Mouse (Mus musculus): ENCODE data around the gene Zc3h12c. TPM values are rescaled to one million over a fixed set of nuclear protein-coding genes. Genes with fewer than 3 reads are reported as not detected.
A peak's percentile ranks its signal among the peaks of the same experiment; 100 is the strongest.

Zc3h12c gene
- 1.5 and 2.2 TPM in 2 replicates for polyA plus RNA-seq (2015; fragmentation: Nextera tagmentation; extraction: Ambion mirVana)

DNA sequence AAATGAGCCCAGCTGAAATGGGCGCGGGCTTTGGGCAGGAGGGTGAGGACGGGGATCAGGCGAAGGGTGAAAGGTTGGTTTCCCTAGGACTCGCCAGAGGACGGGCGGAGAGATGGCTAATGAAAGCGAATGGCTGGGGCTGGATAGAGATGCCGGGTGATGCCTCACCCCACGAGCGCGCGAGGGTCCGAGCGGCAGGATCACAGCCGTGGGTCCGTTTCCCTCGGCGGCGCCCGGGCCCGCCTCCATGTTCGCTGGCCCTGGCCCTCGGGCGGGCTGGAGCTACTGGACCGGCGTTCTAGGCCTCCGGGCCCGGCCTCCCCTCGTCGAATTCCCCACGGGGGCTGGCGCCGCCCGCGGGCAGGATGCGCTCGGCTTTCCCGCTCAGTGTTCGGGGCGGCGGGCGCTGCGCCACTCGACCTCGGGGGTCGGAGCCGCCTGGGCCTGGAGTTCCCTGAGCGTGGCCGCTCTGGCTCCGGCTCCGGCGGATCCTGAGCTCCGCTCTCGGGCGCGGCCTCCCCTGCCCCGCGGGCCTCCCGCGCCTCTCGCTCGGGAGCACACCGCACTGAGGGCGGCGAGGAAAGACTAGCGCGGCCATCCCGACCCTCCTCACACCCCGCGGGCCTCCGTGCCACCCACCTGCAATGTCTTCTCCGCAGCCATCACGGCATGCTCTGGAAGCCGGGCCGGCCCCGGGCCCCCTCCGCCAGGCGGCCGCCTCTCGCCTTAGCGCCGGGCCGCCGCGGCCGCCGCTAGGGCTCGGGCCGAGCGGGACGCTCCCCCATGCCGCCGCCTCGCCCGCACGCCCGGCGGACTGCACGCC lies at the start of gene Zc3h12c:
TSS of gene Zc3h12c (minus strand) at position 710 of the 823 bp plus-strand sequence.
- under 1% methylated on average over 76 of the region's 100 CpGs for WGBS
- peak; percentile 80 for ATAC-seq (ENCODE audit: insufficient read depth, low FRiP score)
- H3K9me3 ChIP-seq (replicated peaks; ENCODE audit: control insufficient read depth, low read length), result no peaks in the 10 kb centered on the region

GRCm38 (mm10) chr9:52217636-52218035 lies 49.3 kb upstream of the Zc3h12c start:
- Histone ChIP-seq H3K27me3 (ENCODE audit: control insufficient read depth, insufficient read depth, low read length) (no peaks in the 10 kb centered on the region), H3K27ac (ENCODE audit: low read length) (no peak overlapping the region), H3K4me2 (ENCODE audit: low read depth, low read length) (no peak overlapping the region), H3K9ac (ENCODE audit: low read length) (no peak overlapping the region), H3K4me3 (replicated peaks; ENCODE audit: low read length) (no peak overlapping the region), H3K36me3 (ENCODE audit: control insufficient read depth, insufficient read depth, low read length) (no peaks in the 10 kb centered on the region), H3K9me3 (replicated peaks; ENCODE audit: control insufficient read depth, low read length) (no peaks in the 10 kb centered on the region), H3K4me1 (ENCODE audit: control insufficient read depth, insufficient read depth, low read length) (no peaks in the 10 kb centered on the region)
- WGBS, result 52% methylated on average over 4 of the region's 4 CpGs
- ATAC-seq (ENCODE audit: insufficient read depth, low FRiP score), result no peak

More for the DNA sequence above, at the start of gene Zc3h12c:
- peak within 1 kb of the TSS; percentile 78 for H3K4me3 ChIP-seq (replicated peaks; ENCODE audit: low read length)
- no peaks in the 10 kb centered on the region for H3K36me3 ChIP-seq (ENCODE audit: control insufficient read depth, insufficient read depth, low read length)
- H3K27ac ChIP-seq (ENCODE audit: low read length), result peak within 1 kb of the TSS; percentile 90
- peak within 1 kb of the TSS; percentile 95 for H3K9ac ChIP-seq (ENCODE audit: low read length)
- H3K4me2 ChIP-seq (ENCODE audit: low read depth, low read length), result peak within 1 kb of the TSS; percentile 65
- no peaks in the 10 kb centered on the region; the same call in 1 of the 2 replicates for H3K27me3 ChIP-seq (ENCODE audit: control insufficient read depth, insufficient read depth, low read length)
- peaks cover 4% of the 10 kb centered on the region for H3K4me1 ChIP-seq (ENCODE audit: control insufficient read depth, insufficient read depth, low read length)

DNA sequence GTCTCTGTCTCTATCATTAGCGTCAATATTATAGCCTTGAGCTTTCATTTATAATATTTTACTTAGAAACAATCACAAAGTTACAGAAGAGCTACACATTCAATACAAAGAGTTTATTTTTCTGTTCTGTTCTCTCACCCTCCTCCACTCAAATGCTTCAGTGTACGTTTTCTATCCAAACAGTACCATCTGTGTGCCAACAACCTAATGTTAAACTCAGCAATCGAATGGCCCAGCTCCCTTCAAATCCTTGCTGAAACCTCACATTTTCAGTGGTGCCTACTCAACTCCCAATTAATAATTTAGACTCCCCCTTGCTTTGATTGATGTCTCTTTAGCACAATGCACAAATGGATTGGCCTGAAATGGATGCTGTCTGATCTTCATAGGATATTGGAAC lies 46.9 kb upstream of the Zc3h12c start:
- Histone ChIP-seq H3K9me3 (replicated peaks; ENCODE audit: control insufficient read depth, low read length) (no peaks in the 10 kb centered on the region), H3K4me1 (ENCODE audit: control insufficient read depth, insufficient read depth, low read length) (no peaks in the 10 kb centered on the region), H3K9ac (ENCODE audit: low read length) (no peak overlapping the region), H3K27me3 (ENCODE audit: control insufficient read depth, insufficient read depth, low read length) (no peaks in the 10 kb centered on the region), H3K36me3 (ENCODE audit: control insufficient read depth, insufficient read depth, low read length) (no peaks in the 10 kb centered on the region), H3K4me2 (ENCODE audit: low read depth, low read length) (no peak overlapping the region), H3K27ac (ENCODE audit: low read length) (no peak overlapping the region), H3K4me3 (replicated peaks; ENCODE audit: low read length) (no peak overlapping the region)
- no peak for ATAC-seq (ENCODE audit: insufficient read depth, low FRiP score)
- WGBS, result 81% methylated on average over 3 of the region's 3 CpGs

DNA sequence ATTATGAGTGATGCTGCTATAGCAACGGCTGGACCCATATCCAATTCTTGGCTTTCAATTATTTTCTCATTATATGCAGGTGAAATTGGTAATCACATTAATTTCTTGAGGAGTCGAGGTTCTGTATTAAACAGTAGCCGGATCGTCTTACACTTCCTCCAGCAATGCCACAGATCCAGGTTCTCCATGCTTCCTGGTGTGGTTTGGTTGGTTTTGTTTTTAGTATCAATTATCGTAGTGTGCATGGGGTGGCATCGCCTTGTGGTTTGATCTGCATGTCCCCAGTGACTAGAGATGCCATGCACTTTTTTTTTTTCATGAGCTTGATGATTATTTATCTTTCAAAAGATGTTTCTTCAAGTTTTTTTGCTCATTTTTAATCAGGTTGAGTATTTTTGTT lies 44.0 kb upstream of the Zc3h12c start:
- 85% methylated on average over 6 of the region's 6 CpGs for WGBS
- no peak for ATAC-seq (ENCODE audit: insufficient read depth, low FRiP score)

DNA sequence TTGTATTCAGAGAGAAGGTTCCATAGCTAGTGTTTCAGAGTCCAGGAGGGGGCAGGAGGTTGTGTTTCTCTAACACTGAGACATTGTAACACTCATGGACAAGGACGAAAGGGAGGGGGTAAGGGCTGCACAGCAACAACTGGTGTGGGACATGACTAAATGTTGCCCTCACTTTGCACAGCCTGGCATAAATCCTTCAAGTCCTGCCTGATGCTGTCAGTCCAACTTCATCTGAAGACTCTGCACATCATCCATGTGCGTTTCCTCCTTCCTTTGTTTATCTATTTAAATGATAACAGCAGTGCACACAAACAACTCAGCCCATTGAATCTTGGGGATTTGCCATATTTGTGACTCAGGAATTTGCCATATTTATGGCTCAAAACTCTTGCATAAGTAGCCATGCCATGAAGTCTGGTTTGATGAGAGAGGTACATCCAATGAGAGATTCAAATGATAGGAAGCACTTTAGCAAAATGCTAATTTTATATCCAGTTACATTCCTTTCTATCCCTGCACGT lies 40.2 kb upstream of the Zc3h12c start:
- H3K4me3 ChIP-seq (replicated peaks; ENCODE audit: low read length), result no peak overlapping the region
- H3K9ac ChIP-seq (ENCODE audit: low read length), result no peak overlapping the region
- ATAC-seq (ENCODE audit: insufficient read depth, low FRiP score), result no peak
- no peaks in the 10 kb centered on the region for H3K36me3 ChIP-seq (ENCODE audit: control insufficient read depth, insufficient read depth, low read length)
- no peaks in the 10 kb centered on the region for H3K27me3 ChIP-seq (ENCODE audit: control insufficient read depth, insufficient read depth, low read length)
- no peak overlapping the region for H3K4me2 ChIP-seq (ENCODE audit: low read depth, low read length)
- no peaks in the 10 kb centered on the region for H3K4me1 ChIP-seq (ENCODE audit: control insufficient read depth, insufficient read depth, low read length)
- no peak overlapping the region for H3K27ac ChIP-seq (ENCODE audit: low read length)
- 55% methylated on average over 3 of the region's 3 CpGs for WGBS
- H3K9me3 ChIP-seq (replicated peaks; ENCODE audit: control insufficient read depth, low read length), result no peaks in the 10 kb centered on the region

More for the DNA sequence above, 44.0 kb upstream of the Zc3h12c start:
- Histone ChIP-seq H3K27ac (ENCODE audit: low read length) (no peak overlapping the region), H3K4me2 (ENCODE audit: low read depth, low read length) (no peak overlapping the region), H3K4me1 (ENCODE audit: control insufficient read depth, insufficient read depth, low read length) (no peaks in the 10 kb centered on the region), H3K4me3 (replicated peaks; ENCODE audit: low read length) (no peak overlapping the region), H3K9ac (ENCODE audit: low read length) (no peak overlapping the region), H3K36me3 (ENCODE audit: control insufficient read depth, insufficient read depth, low read length) (no peaks in the 10 kb centered on the region), H3K9me3 (replicated peaks; ENCODE audit: control insufficient read depth, low read length) (no peaks in the 10 kb centered on the region), H3K27me3 (ENCODE audit: control insufficient read depth, insufficient read depth, low read length) (no peaks in the 10 kb centered on the region)

- Histone ChIP-seq H3K4me3 (replicated peaks; ENCODE audit: low read length) (no peak overlapping the region), H3K36me3 (ENCODE audit: control insufficient read depth, insufficient read depth, low read length) (no peaks in the 10 kb centered on the region), H3K9ac (ENCODE audit: low read length) (no peak overlapping the region), H3K4me2 (ENCODE audit: low read depth, low read length) (no peak overlapping the region), H3K27ac (ENCODE audit: low read length) (no peak overlapping the region), H3K4me1 (ENCODE audit: control insufficient read depth, insufficient read depth, low read length) (no peaks in the 10 kb centered on the region), H3K27me3 (ENCODE audit: control insufficient read depth, insufficient read depth, low read length) (no peaks in the 10 kb centered on the region), H3K9me3 (replicated peaks; ENCODE audit: control insufficient read depth, low read length) (no peaks in the 10 kb centered on the region)
- whole genome bisulfite sequencing, result 75% methylated on average over 4 of the region's 4 CpGs
- ATAC-seq (ENCODE audit: insufficient read depth, low FRiP score), result no peak
Observed at GRCm38 (mm10) chr9:52203189-52203588, 34.8 kb upstream of the Zc3h12c start.

GRCm38 (mm10) chr9:52200271-52200670 lies 31.9 kb upstream of the Zc3h12c start:
- Histone ChIP-seq H3K9ac (ENCODE audit: low read length) (no peak overlapping the region), H3K4me3 (replicated peaks; ENCODE audit: low read length) (no peak overlapping the region), H3K27ac (ENCODE audit: low read length) (no peak overlapping the region), H3K4me2 (ENCODE audit: low read depth, low read length) (no peak overlapping the region), H3K36me3 (ENCODE audit: control insufficient read depth, insufficient read depth, low read length) (no peaks in the 10 kb centered on the region), H3K9me3 (replicated peaks; ENCODE audit: control insufficient read depth, low read length) (no peaks in the 10 kb centered on the region), H3K27me3 (ENCODE audit: control insufficient read depth, insufficient read depth, low read length) (no peaks in the 10 kb centered on the region), H3K4me1 (ENCODE audit: control insufficient read depth, insufficient read depth, low read length) (no peaks in the 10 kb centered on the region)
- ATAC-seq (ENCODE audit: insufficient read depth, low FRiP score), result no peak
- WGBS, result 67% methylated on average over 4 of the region's 4 CpGs

DNA sequence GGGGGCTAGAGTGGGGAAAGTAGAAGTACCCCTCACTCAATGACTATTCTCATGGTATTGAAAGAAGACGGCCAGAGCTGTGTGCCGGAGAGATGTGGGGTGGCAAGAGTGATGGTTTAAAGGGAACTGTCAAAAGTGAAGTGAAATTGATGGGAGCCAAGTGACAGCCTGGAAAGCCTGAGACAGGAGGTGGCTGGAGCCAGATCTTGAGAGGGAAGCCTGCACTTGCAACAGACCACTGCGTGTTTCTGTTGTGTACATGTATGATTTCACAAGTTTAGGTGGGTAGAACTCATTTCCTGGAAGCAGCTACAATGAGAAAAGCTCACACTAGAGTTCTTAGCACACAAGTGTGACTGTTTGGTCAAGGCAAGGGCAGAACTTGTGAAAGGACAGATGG lies 27.5 kb upstream of the Zc3h12c start:
- no peaks in the 10 kb centered on the region for H3K36me3 ChIP-seq (ENCODE audit: control insufficient read depth, insufficient read depth, low read length)
- WGBS, result 80% methylated on average over 3 of the region's 3 CpGs
- ATAC-seq (ENCODE audit: insufficient read depth, low FRiP score), result no peak
- no peak overlapping the region for H3K4me2 ChIP-seq (ENCODE audit: low read depth, low read length)
- no peaks in the 10 kb centered on the region for H3K27me3 ChIP-seq (ENCODE audit: control insufficient read depth, insufficient read depth, low read length)
- H3K4me1 ChIP-seq (ENCODE audit: control insufficient read depth, insufficient read depth, low read length), result no peaks in the 10 kb centered on the region
- H3K27ac ChIP-seq (ENCODE audit: low read length), result no peak overlapping the region
- no peaks in the 10 kb centered on the region for H3K9me3 ChIP-seq (replicated peaks; ENCODE audit: control insufficient read depth, low read length)
- H3K4me3 ChIP-seq (replicated peaks; ENCODE audit: low read length), result no peak overlapping the region
- no peak overlapping the region for H3K9ac ChIP-seq (ENCODE audit: low read length)

- no peak overlapping the region for H3K9ac ChIP-seq (ENCODE audit: low read length)
- 76% methylated on average over 5 of the region's 5 CpGs for WGBS
Observed at GRCm38 (mm10) chr9:52193851-52194250, 25.5 kb upstream of the Zc3h12c start.

More at GRCm38 (mm10) chr9:52193851-52194250, 25.5 kb upstream of the Zc3h12c start:
- H3K9me3 ChIP-seq (replicated peaks; ENCODE audit: control insufficient read depth, low read length), result no peaks in the 10 kb centered on the region
- H3K36me3 ChIP-seq (ENCODE audit: control insufficient read depth, insufficient read depth, low read length), result no peaks in the 10 kb centered on the region
- H3K27me3 ChIP-seq (ENCODE audit: control insufficient read depth, insufficient read depth, low read length), result no peaks in the 10 kb centered on the region
- H3K4me2 ChIP-seq (ENCODE audit: low read depth, low read length), result no peak overlapping the region
- ATAC-seq (ENCODE audit: insufficient read depth, low FRiP score), result no peak
- H3K4me3 ChIP-seq (replicated peaks; ENCODE audit: low read length), result no peak overlapping the region
- H3K4me1 ChIP-seq (ENCODE audit: control insufficient read depth, insufficient read depth, low read length), result no peaks in the 10 kb centered on the region
- no peak overlapping the region for H3K27ac ChIP-seq (ENCODE audit: low read length)

Data from stomach, embryonic 16.5 days (tissue).